Mouse (Mus musculus): ENCODE data around the gene Klrk1.
"Not testable (repeated sequence)": the region's sequence is repeated elsewhere in the genome, so short reads cannot be mapped to it uniquely, and the experiment has no call there.

DNA sequence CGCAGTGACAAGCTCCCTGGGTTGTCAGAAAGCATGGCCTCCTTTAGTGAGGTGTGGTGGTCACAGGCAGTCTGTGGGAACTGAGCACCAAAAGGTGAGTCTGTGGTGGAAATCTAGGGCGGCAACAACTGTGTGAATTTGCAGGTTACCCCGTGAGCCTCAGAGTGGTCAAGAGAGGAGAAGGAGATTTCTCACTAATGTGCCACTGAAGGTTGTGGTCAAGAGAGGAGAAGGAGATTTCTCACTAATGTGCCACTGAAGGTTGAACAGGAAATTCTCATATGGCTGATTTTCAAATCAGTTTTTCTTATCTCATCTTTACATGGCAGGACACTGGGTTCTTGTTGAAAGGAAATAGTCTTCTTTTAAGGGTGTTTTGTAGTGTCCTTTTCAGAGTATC is 20.4 kb upstream of the Klrk1 start:
- not testable (repeated sequence) for TF ChIP-seq POLR2A (IDR thresholded peaks at IDR 0.05; ENCODE audit: borderline replicate concordance, control insufficient read depth, low read depth, low read length); CTCF (IDR thresholded peaks at IDR 0.05; ENCODE audit: control insufficient read depth, insufficient read depth, low read length)

Data from bone marrow, adult 2 months (tissue).